Mouse (Mus musculus): ENCODE measurements at regions not wholly inside any gene's neighbourhood (a gene's known extent, or its start where the extent isn't known, plus 50 kb on each side); places are given as distances from the start of the nearest gene placed in this dataset.

DNA sequence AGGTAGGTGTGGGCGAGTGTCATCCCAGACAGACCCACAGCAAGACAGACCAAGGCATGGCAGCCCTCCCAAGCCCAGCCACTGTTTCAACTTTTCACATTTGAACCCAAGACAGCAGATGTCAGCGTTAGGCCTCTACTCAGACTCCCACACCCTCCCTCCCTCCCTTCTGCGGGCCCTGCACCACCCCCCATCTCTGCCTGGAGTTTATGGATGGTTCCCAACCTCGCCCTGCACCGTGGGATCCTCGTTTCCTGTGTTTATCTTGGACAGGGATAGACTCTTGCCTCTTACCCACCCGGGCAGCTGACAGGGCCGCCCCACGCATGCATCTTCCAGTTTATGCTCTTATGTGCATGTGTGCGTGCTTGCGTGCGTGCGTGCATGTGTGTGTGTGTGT is 85.2 kb upstream of the Zbtb40 start:
- no peak overlapping the region for H3K4me3 ChIP-seq (ENCODE audit: low read length)
- peak overlapping the region; percentile 42; the same call in 1 of the 2 replicates for H3K27ac ChIP-seq (ENCODE audit: low read depth, low read length)
- H3K4me2 ChIP-seq (replicated peaks; ENCODE audit: low read depth, low read length), result no peak overlapping the region
- H3K36me3 ChIP-seq (ENCODE audit: control insufficient read depth, insufficient read depth, low read length), result no peaks in the 10 kb centered on the region
- peaks cover 42% of the 10 kb centered on the region for H3K4me1 ChIP-seq (ENCODE audit: control insufficient read depth, insufficient read depth, low read length)
- H3K27me3 ChIP-seq (ENCODE audit: control insufficient read depth, insufficient read depth, low read length), result no peaks in the 10 kb centered on the region; the same call in 1 of the 2 replicates
- ATAC-seq (ENCODE audit: low FRiP score, low TSS enrichment), result peak; percentile 80
- no peak overlapping the region for H3K9ac ChIP-seq (ENCODE audit: low read depth, low read length)
- H3K9me3 ChIP-seq (ENCODE audit: control insufficient read depth, low read length), result no peaks in the 10 kb centered on the region
- WGBS, result 8% methylated on average over 13 of the region's 13 CpGs

GRCm38 (mm10) chr4:137130619-137131212 is 82.1 kb upstream of the Zbtb40 start:
- no peak overlapping the region for H3K4me3 ChIP-seq (ENCODE audit: low read length)
- H3K27me3 ChIP-seq (ENCODE audit: control insufficient read depth, insufficient read depth, low read length), result no peaks in the 10 kb centered on the region; the same call in 1 of the 2 replicates
- no peak overlapping the region for H3K9ac ChIP-seq (ENCODE audit: low read depth, low read length)
- H3K4me2 ChIP-seq (replicated peaks; ENCODE audit: low read depth, low read length), result no peak overlapping the region
- no peaks in the 10 kb centered on the region for H3K36me3 ChIP-seq (ENCODE audit: control insufficient read depth, insufficient read depth, low read length)
- 20% methylated on average over 7 of the region's 7 CpGs for WGBS
- no peak for ATAC-seq (ENCODE audit: low FRiP score, low TSS enrichment)
- no peaks in the 10 kb centered on the region for H3K9me3 ChIP-seq (ENCODE audit: control insufficient read depth, low read length)
- no peak overlapping the region for H3K27ac ChIP-seq (ENCODE audit: low read depth, low read length)
- H3K4me1 ChIP-seq (ENCODE audit: control insufficient read depth, insufficient read depth, low read length), result peaks cover 41% of the 10 kb centered on the region

DNA sequence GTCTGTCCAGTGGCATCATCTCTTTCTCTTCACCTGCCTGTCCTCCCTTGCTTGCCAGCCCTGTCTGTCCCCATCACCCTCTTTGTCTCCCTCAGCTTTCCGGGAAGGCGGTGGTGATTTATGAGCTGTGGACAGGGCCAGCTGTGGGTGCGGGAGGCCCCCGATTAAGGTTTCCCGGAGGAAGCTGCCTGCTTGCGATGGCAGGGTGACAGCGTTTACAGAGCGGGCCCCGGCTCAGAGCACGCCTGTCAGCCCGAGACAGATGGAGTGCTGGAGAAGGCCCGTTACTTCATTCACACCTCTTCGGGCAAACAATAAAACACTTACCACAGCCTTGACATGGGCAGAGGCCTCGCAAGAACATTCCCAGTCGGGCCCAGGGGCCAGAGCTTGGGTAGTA is 79.6 kb upstream of the Zbtb40 start:
- Histone ChIP-seq H3K27me3 (ENCODE audit: control insufficient read depth, insufficient read depth, low read length) (no peaks in the 10 kb centered on the region; the same call in 1 of the 2 replicates), H3K4me3 (ENCODE audit: low read length) (no peak overlapping the region), H3K4me2 (replicated peaks; ENCODE audit: low read depth, low read length) (no peak overlapping the region), H3K27ac (ENCODE audit: low read depth, low read length) (no peak overlapping the region), H3K9me3 (ENCODE audit: control insufficient read depth, low read length) (no peaks in the 10 kb centered on the region), H3K4me1 (ENCODE audit: control insufficient read depth, insufficient read depth, low read length) (peaks cover 20% of the 10 kb centered on the region), H3K9ac (ENCODE audit: low read depth, low read length) (peak overlapping the region; percentile 2; the same call in 1 of the 2 replicates), H3K36me3 (ENCODE audit: control insufficient read depth, insufficient read depth, low read length) (no peaks in the 10 kb centered on the region)
- 3% methylated on average over 15 of the region's 15 CpGs for WGBS
- ATAC-seq (ENCODE audit: low FRiP score, low TSS enrichment), result peak; percentile 36; the same call in 1 of the 2 replicates

GRCm38 (mm10) chr4:137121684-137122083 is 73.1 kb upstream of the Zbtb40 start:
- ATAC-seq (ENCODE audit: low FRiP score, low TSS enrichment), result no peak
- no peak overlapping the region for H3K4me2 ChIP-seq (replicated peaks; ENCODE audit: low read depth, low read length)
- no peak overlapping the region for H3K4me3 ChIP-seq (ENCODE audit: low read length)
- H3K9me3 ChIP-seq (ENCODE audit: control insufficient read depth, low read length), result no peaks in the 10 kb centered on the region
- peaks cover 14% of the 10 kb centered on the region; the same call in 1 of the 2 replicates for H3K4me1 ChIP-seq (ENCODE audit: control insufficient read depth, insufficient read depth, low read length)
- no peak overlapping the region for H3K9ac ChIP-seq (ENCODE audit: low read depth, low read length)
- H3K36me3 ChIP-seq (ENCODE audit: control insufficient read depth, insufficient read depth, low read length), result no peaks in the 10 kb centered on the region
- no peaks in the 10 kb centered on the region; the same call in none of the 2 replicates for H3K27me3 ChIP-seq (ENCODE audit: control insufficient read depth, insufficient read depth, low read length)
- no peak overlapping the region for H3K27ac ChIP-seq (ENCODE audit: low read depth, low read length)
- WGBS, result 54% methylated on average over 10 of the region's 10 CpGs

DNA sequence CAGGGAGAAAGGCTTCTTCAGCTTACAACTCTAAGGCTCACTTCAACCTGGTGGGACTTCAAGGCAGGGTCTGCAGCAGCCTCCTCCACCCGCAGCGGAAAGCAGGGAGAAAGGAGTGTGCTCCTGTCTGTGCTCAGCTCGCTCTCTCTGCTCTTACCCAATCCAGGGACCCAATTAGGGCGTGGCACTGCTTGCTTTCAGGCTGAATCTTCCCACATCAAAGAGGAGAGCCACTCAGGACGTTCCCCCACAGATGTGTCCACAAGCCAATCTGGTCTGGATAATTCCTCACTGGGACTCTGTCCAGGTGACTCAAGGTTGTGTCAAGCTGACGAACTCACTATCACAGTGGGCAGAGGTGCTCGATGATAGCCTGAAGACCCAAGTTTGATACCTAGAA is 72.0 kb upstream of the Zbtb40 start:
- Histone ChIP-seq H3K9me3 (ENCODE audit: control insufficient read depth, low read length) (no peaks in the 10 kb centered on the region), H3K4me3 (ENCODE audit: low read length) (no peak overlapping the region), H3K9ac (ENCODE audit: low read depth, low read length) (no peak overlapping the region), H3K4me2 (replicated peaks; ENCODE audit: low read depth, low read length) (no peak overlapping the region), H3K36me3 (ENCODE audit: control insufficient read depth, insufficient read depth, low read length) (no peaks in the 10 kb centered on the region), H3K27me3 (ENCODE audit: control insufficient read depth, insufficient read depth, low read length) (no peaks in the 10 kb centered on the region; the same call in none of the 2 replicates), H3K4me1 (ENCODE audit: control insufficient read depth, insufficient read depth, low read length) (peaks cover 14% of the 10 kb centered on the region; the same call in 1 of the 2 replicates), H3K27ac (ENCODE audit: low read depth, low read length) (no peak overlapping the region)
- ATAC-seq (ENCODE audit: low FRiP score, low TSS enrichment), result no peak
- WGBS, result 72% methylated on average over 7 of the region's 7 CpGs

GRCm38 (mm10) chr4:137118332-137118715 is 69.7 kb upstream of the Zbtb40 start:
- peaks cover 14% of the 10 kb centered on the region; the same call in 1 of the 2 replicates for H3K4me1 ChIP-seq (ENCODE audit: control insufficient read depth, insufficient read depth, low read length)
- H3K36me3 ChIP-seq (ENCODE audit: control insufficient read depth, insufficient read depth, low read length), result no peaks in the 10 kb centered on the region
- peak overlapping the region; percentile 68 for H3K27ac ChIP-seq (ENCODE audit: low read depth, low read length)
- H3K27me3 ChIP-seq (ENCODE audit: control insufficient read depth, insufficient read depth, low read length), result no peaks in the 10 kb centered on the region; the same call in 1 of the 2 replicates
- WGBS, result 1% methylated on average over 10 of the region's 10 CpGs
- H3K4me2 ChIP-seq (replicated peaks; ENCODE audit: low read depth, low read length), result peak overlapping the region; percentile 53
- H3K9ac ChIP-seq (ENCODE audit: low read depth, low read length), result peak overlapping the region; percentile 38; the same call in 1 of the 2 replicates
- H3K9me3 ChIP-seq (ENCODE audit: control insufficient read depth, low read length), result no peaks in the 10 kb centered on the region
- ATAC-seq (ENCODE audit: low FRiP score, low TSS enrichment), result peak; percentile 68
- H3K4me3 ChIP-seq (ENCODE audit: low read length), result peak overlapping the region; percentile 30

GRCm38 (mm10) chr4:137117471-137118331 is 69.1 kb upstream of the Zbtb40 start:
- peak overlapping the region; percentile 38; the same call in 1 of the 2 replicates for H3K9ac ChIP-seq (ENCODE audit: low read depth, low read length)
- no peaks in the 10 kb centered on the region for H3K36me3 ChIP-seq (ENCODE audit: control insufficient read depth, insufficient read depth, low read length)
- peak; percentile 88 for ATAC-seq (ENCODE audit: low FRiP score, low TSS enrichment)
- WGBS, result under 1% methylated on average over 26 of the region's 27 CpGs
- no peaks in the 10 kb centered on the region; the same call in 1 of the 2 replicates for H3K27me3 ChIP-seq (ENCODE audit: control insufficient read depth, insufficient read depth, low read length)
- peak overlapping the region; percentile 53 for H3K4me2 ChIP-seq (replicated peaks; ENCODE audit: low read depth, low read length)
- H3K9me3 ChIP-seq (ENCODE audit: control insufficient read depth, low read length), result no peaks in the 10 kb centered on the region
- peaks cover 14% of the 10 kb centered on the region; the same call in 1 of the 2 replicates for H3K4me1 ChIP-seq (ENCODE audit: control insufficient read depth, insufficient read depth, low read length)
- peak overlapping the region; percentile 68 for H3K27ac ChIP-seq (ENCODE audit: low read depth, low read length)
- H3K4me3 ChIP-seq (ENCODE audit: low read length), result peak overlapping the region; percentile 30

DNA sequence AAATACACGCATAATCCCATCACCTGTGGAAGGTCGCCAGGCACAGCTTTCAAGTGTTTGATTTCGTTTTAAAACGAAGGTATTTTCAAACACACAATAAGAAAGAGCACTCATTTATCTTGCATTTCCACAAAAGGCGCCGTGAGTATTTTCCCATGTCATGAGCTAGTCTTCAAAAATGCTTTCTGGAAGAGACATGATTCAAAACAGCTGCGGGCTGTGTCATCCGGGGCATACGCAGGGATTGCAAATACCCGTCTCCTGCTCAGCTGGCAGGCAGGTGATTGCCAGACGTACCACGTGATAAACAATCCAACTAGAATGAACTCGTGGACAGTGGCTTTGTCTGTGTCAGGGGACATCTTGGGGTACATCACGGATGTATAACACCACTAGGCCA is 66.5 kb upstream of the Zbtb40 start:
- peaks cover 14% of the 10 kb centered on the region; the same call in 1 of the 2 replicates for H3K4me1 ChIP-seq (ENCODE audit: control insufficient read depth, insufficient read depth, low read length)
- no peak overlapping the region for H3K27ac ChIP-seq (ENCODE audit: low read depth, low read length)
- no peak overlapping the region for H3K9ac ChIP-seq (ENCODE audit: low read depth, low read length)
- no peak overlapping the region for H3K4me2 ChIP-seq (replicated peaks; ENCODE audit: low read depth, low read length)
- H3K36me3 ChIP-seq (ENCODE audit: control insufficient read depth, insufficient read depth, low read length), result no peaks in the 10 kb centered on the region
- 90% methylated on average over 14 of the region's 14 CpGs for WGBS
- H3K9me3 ChIP-seq (ENCODE audit: control insufficient read depth, low read length), result no peaks in the 10 kb centered on the region
- no peak for ATAC-seq (ENCODE audit: low FRiP score, low TSS enrichment)
- no peak overlapping the region for H3K4me3 ChIP-seq (ENCODE audit: low read length)
- H3K27me3 ChIP-seq (ENCODE audit: control insufficient read depth, insufficient read depth, low read length), result no peaks in the 10 kb centered on the region; the same call in 1 of the 2 replicates

DNA sequence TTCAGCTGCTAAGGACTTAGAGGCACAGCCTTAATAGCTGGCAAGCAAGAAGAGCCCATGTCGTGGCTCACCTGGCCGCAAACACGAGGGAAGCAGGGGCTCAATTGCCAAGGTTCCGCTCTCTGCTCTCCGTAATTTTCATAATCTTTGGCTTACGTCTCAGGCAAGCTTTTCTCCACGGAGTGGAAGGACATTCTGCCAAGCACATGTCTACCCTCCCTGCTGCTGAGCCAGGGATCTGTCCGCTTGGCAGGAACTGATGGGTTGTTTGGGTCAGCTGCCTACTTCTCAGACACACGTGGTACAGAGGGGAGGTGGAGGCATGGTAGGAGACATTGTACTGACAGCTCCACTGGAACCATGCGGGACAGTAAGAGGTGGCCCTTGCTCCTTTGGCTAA is 61.7 kb upstream of the Zbtb40 start:
- WGBS, result 77% methylated on average over 10 of the region's 10 CpGs
- no peaks in the 10 kb centered on the region for H3K9me3 ChIP-seq (ENCODE audit: control insufficient read depth, low read length)
- no peak overlapping the region for H3K4me3 ChIP-seq (ENCODE audit: low read length)
- H3K4me2 ChIP-seq (replicated peaks; ENCODE audit: low read depth, low read length), result no peak overlapping the region
- H3K27me3 ChIP-seq (ENCODE audit: control insufficient read depth, insufficient read depth, low read length), result no peaks in the 10 kb centered on the region
- no peak for ATAC-seq (ENCODE audit: low FRiP score, low TSS enrichment)
- no peak overlapping the region for H3K9ac ChIP-seq (ENCODE audit: low read depth, low read length)
- no peaks in the 10 kb centered on the region for H3K4me1 ChIP-seq (ENCODE audit: control insufficient read depth, insufficient read depth, low read length)
- H3K27ac ChIP-seq (ENCODE audit: low read depth, low read length), result no peak overlapping the region
- no peaks in the 10 kb centered on the region for H3K36me3 ChIP-seq (ENCODE audit: control insufficient read depth, insufficient read depth, low read length)
